Mouse (Mus musculus) stomach, postnatal 0 days (tissue): Measurements from ENCODE around the gene Txndc2. TPM values are rescaled to one million over a fixed set of nuclear protein-coding genes. Genes with fewer than 3 reads are reported as not detected.
A peak's percentile ranks its signal among the peaks of the same experiment; 100 is the strongest.

Source experiments
- ATAC-seq: fragments of 200-750 bp; cut with Nextera tagmentation; 2 replicates; pipeline ENCODE4 v1.8.0; 2017; ENCODE audit not compliant: low FRiP score, low TSS enrichment
- DNase-seq: peaks from one replicate; pipeline ENCODE4 v3.0.0-alpha.2; 2016; ENCODE audit warnings: low spot score
- H3K27ac ChIP-seq: fragments of 300-500 bp; sonication (generic); replicated peaks from 2 replicates; pipeline ENCODE4 v1.5.1; 2014; ENCODE audit warnings: mild to moderate bottlenecking, control low read depth
- H3K27me3 ChIP-seq: fragments of 300-500 bp; sonication (generic); 2 replicates; pipeline ENCODE4 v1.6.1; 2014; ENCODE audit warnings: low read length; ENCODE audit not compliant: control insufficient read depth, insufficient read depth
- H3K36me3 ChIP-seq: fragments of 300-500 bp; sonication (generic); 2 replicates; pipeline ENCODE4 v1.6.1; 2014; ENCODE audit warnings: low read length, mixed read lengths; ENCODE audit not compliant: control insufficient read depth, insufficient read depth
- H3K4me1 ChIP-seq: fragments of 300-500 bp; sonication (generic); replicated peaks from 2 replicates; pipeline ENCODE4 v1.6.1; 2014; ENCODE audit warnings: antibody characterized with exemption; ENCODE audit not compliant: control insufficient read depth, insufficient read depth
- H3K4me2 ChIP-seq: fragments of 300-500 bp; sonication (generic); replicated peaks from 2 replicates; pipeline ENCODE4 v1.6.1; 2014; ENCODE audit warnings: low read depth, mild to moderate bottlenecking, control low read depth, moderate library complexity
- H3K4me3 ChIP-seq: fragments of 300-500 bp; sonication (generic); 2 replicates; pipeline ENCODE4 v1.5.1; 2014; ENCODE audit warnings: low read depth, low read length, control low read depth
- H3K9ac ChIP-seq: fragments of 300-500 bp; sonication (generic); 2 replicates; pipeline ENCODE4 v1.6.1; 2014; ENCODE audit warnings: mild to moderate bottlenecking, low read length, control low read depth, mixed read lengths
- H3K9me3 ChIP-seq: fragments of 300-500 bp; sonication (generic); 2 replicates; pipeline ENCODE4 v1.6.1; 2016; ENCODE audit warnings: low read length; ENCODE audit not compliant: control insufficient read depth
- CTCF ChIP-seq: IDR thresholded peaks from 2 replicates; pipeline ENCODE4 v1.5.1; 2016; ENCODE audit warnings: antibody characterized with exemption, low read depth, mild to moderate bottlenecking, moderate library complexity
- EP300 ChIP-seq: optimal IDR thresholded peaks from 2 replicates; pipeline ENCODE3; 2016; ENCODE audit warnings: antibody characterized with exemption
- WGBS: fragments of 180-500 bp; shearing (Covaris S2); extraction: QIAGEN DNeasy Blood & Tissue Kit; methylation state at CpG from one replicate; pipeline ENCODE4 v1.1.7; 2014; 5-methylcytosine and 5-hydroxymethylcytosine counted together
- polyA plus RNA-seq: library from polyadenylated mRNA; unstranded; fragments of >200 nt; fragmentation: Nextera tagmentation; extraction: Ambion mirVana; gene quantifications from 2 replicates; pipeline ENCODE4 v1.2.1, GENCODE M21; 2015

The Txndc2 gene
- polyA plus RNA-seq, 1 experiment from 2014 or later: not detected

GRCm38 (mm10) chr17:65625563-65625962 lies 16.4 kb downstream of the Txndc2 start:
- Histone ChIP-seq H3K27ac (no peak overlapping the region), H3K4me2 (no peak overlapping the region), H3K4me3 (no peak overlapping the region), H3K9ac (no peak overlapping the region), H3K9me3 (no peaks in the 10 kb centered on the region), H3K27me3 (no peaks in the 10 kb centered on the region), H3K36me3 (no peaks in the 10 kb centered on the region), H3K4me1 (no peaks in the 10 kb centered on the region)
- 82% methylated on average over 6 of the region's 6 CpGs for WGBS
- TF ChIP-seq EP300 (no peak), CTCF (no peak)
- DNase-seq: no peak
- no peak for ATAC-seq

GRCm38 (mm10) chr17:65623130-65623529 lies 18.8 kb downstream of the Txndc2 start:
- Histone ChIP-seq H3K4me3 (no peak overlapping the region), H3K9ac (no peak overlapping the region), H3K9me3 (no peaks in the 10 kb centered on the region), H3K4me2 (no peak overlapping the region), H3K36me3 (no peaks in the 10 kb centered on the region), H3K27me3 (no peaks in the 10 kb centered on the region), H3K4me1 (no peaks in the 10 kb centered on the region), H3K27ac (no peak overlapping the region)
- no peak for TF ChIP-seq CTCF
- no peak for TF ChIP-seq EP300
- DNase-seq (no peak), ATAC-seq (no peak)

DNA sequence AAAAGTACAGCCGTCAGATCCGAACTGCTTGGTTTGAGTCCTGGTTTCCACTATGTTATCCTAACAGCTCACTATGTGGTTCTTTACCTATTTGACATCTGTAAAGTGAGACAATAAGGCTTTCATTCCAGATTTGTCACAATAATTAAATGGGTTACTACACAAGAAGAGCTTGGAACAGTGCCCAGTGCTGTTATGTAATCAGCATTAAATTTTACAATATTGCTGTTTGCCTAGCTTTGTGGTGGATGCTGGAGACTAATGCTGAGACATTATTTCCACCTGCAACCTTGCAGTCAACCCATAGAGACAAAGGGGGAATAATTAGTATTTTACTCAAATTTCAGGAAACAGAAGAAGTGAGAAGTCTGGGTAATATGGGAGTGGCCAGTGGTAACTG lies 23.5 kb downstream of the Txndc2 start:
- H3K36me3 ChIP-seq: no peaks in the 10 kb centered on the region
- TF ChIP-seq EP300 (no peak), CTCF (no peak)
- H3K4me3 ChIP-seq: no peak overlapping the region
- 69% methylated on average over 2 of the region's 2 CpGs for WGBS
- H3K9me3 ChIP-seq: no peaks in the 10 kb centered on the region
- no peaks in the 10 kb centered on the region for H3K4me1 ChIP-seq
- no peak overlapping the region for H3K4me2 ChIP-seq
- DNase-seq (no peak), ATAC-seq (no peak)
- no peak overlapping the region for H3K27ac ChIP-seq
- H3K9ac ChIP-seq: no peak overlapping the region
- H3K27me3 ChIP-seq: no peaks in the 10 kb centered on the region

GRCm38 (mm10) chr17:65615678-65616077 lies 26.3 kb downstream of the Txndc2 start:
- 33% methylated on average over 3 of the region's 3 CpGs for WGBS
- DNase-seq: no peak
- Histone ChIP-seq H3K9me3 (no peaks in the 10 kb centered on the region), H3K27ac (no peak overlapping the region), H3K4me1 (no peaks in the 10 kb centered on the region), H3K36me3 (no peaks in the 10 kb centered on the region), H3K9ac (no peak overlapping the region), H3K27me3 (no peaks in the 10 kb centered on the region), H3K4me3 (no peak overlapping the region), H3K4me2 (no peak overlapping the region)
- TF ChIP-seq CTCF (0 out of 2 replicates have a peak, but pooled peaks have one; percentile 13), EP300 (no peak)
- ATAC-seq: no peak

GRCm38 (mm10) chr17:65614431-65614830 lies 27.5 kb downstream of the Txndc2 start:
- ATAC-seq (no peak), DNase-seq (no peak)
- Histone ChIP-seq H3K36me3 (no peaks in the 10 kb centered on the region), H3K9me3 (no peaks in the 10 kb centered on the region), H3K27ac (peak overlapping the region; percentile 99), H3K9ac (peak overlapping the region; percentile 97), H3K4me1 (0 out of 2 replicates have a peak, but pooled peaks cover 1% of the 10 kb centered on the region), H3K4me2 (peak overlapping the region; percentile 60), H3K4me3 (peak overlapping the region; percentile 100), H3K27me3 (no peaks in the 10 kb centered on the region)
- no peak for TF ChIP-seq EP300
- TF ChIP-seq CTCF: no peak
- WGBS: under 1% methylated on average over 9 of the region's 9 CpGs

DNA sequence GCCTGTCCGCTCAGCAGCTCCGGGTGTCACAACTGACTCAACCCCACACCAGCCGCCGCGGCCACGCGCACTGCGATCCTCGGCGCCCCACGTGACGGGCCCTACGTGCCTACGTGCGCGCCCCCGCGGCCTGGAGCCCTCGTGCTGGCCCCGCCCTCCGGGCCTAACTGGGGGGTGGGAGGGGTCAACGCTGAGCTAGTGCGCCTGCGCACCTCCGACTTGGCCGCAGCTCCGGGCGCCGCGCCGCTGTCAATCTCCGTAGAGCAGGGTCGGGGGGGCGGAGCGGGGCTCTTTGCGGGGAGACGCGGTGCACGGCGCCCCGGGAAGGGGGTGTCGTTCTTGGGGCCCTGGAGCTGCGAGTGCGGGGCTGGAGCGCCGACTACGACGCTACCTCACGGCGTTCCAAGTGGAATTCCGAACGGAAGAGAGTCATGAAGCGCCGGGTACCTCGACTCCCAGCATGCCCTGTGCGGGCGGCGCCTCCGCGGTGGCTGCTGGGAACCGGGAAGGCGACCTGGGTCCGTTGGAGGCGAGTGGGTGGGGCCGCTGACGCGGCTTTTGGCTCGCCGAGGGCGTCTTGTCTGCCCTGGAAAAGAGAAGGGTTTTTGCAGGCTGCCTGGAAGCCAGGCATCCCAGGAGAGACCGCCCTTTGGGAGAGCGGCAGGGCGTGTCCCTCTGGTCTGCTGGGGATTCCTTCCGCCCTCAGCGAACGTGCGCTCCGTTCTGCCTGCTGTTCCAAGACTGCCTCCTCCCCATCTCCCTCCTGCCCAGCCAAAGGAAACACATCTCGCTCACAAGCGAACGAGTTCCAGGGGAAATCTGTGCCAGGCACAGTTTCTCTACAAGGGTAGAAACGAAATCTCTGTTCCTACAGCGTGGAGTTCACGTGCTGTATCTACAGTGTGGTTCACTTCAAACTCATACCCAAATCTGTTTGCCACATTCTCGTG lies 28.2 kb downstream of the Txndc2 start, which contains the start of gene Vapa:
Vapa (minus strand) TSS at position 93 of the 950 bp plus-strand sequence.
- peak within 1 kb of the TSS; percentile 99 for H3K27ac ChIP-seq
- under 1% methylated on average over 80 of the region's 85 CpGs for WGBS
- H3K4me3 ChIP-seq: peak within 1 kb of the TSS; percentile 100

More for the DNA sequence above, 28.2 kb downstream of the Txndc2 start, which contains the start of gene Vapa:
- Histone ChIP-seq H3K4me2 (peak within 1 kb of the TSS; percentile 66), H3K36me3 (no peaks in the 10 kb centered on the region), H3K9me3 (no peaks in the 10 kb centered on the region), H3K4me1 (peaks cover 5% of the 10 kb centered on the region; the same call in 1 of the 2 replicates), H3K27me3 (no peaks in the 10 kb centered on the region), H3K9ac (peak within 1 kb of the TSS; percentile 97)
- TF ChIP-seq EP300 (peak; percentile 56), CTCF (no peak)
- peak; percentile 95 for ATAC-seq
- peak; percentile 98 for DNase-seq
